Mouse (Mus musculus): Measurements from ENCODE around the gene Mcrip1.
"Not testable (repeated sequence)": the region's sequence is repeated elsewhere in the genome, so short reads cannot be mapped to it uniquely, and the experiment has no call there.

The Mcrip1 gene

GRCm38 (mm10) chr11:120539285-120540014 is 10.1 kb downstream of the Mcrip1 start:
- no peak for DNase-seq

GRCm38 (mm10) chr11:120538955-120539284 is 10.6 kb downstream of the Mcrip1 start:
- no peak for DNase-seq

GRCm38 (mm10) chr11:120538485-120538884 is 11.0 kb downstream of the Mcrip1 start:
- peak; percentile 82 for DNase-seq

DNA sequence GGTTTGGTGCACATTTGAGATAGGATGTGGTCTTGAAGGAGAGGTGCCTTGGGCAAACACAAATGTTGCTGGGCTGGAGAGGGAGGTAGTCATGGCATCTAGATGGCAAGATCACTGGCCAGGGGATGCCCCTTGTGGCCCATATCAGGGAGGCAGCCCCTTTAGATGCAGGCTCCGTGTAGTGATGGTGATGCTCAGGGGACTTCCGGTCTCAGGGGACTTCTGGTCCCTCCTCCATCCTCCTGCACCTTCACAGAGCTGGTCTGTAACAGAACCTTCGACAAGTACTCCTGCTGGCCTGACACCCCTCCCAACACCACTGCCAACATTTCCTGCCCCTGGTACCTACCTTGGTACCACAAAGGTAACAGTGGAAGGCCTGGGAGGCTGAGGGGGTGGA is 13.7 kb downstream of the Mcrip1 start:
- no peak for DNase-seq

DNA sequence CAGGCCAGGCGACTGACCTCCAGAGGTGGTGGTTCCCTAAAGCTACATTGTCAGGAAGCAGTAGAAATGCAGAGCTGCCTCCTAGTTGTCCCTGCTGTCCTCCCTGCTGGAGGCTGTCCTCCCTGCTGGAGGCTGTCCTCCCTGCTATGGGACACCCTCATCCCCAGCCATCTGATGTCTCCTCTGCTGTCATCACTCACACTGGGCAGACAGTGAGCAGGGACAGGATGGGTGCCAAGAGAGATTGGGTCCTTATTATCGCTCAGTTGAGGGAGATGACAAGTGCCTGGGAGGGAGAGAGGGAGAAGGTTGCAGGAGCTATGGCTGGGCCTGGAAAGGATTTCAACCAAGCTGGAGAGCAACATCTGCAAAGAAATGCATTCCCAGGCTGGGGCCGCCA is 14.4 kb downstream of the Mcrip1 start:
- no peak for DNase-seq

DNA sequence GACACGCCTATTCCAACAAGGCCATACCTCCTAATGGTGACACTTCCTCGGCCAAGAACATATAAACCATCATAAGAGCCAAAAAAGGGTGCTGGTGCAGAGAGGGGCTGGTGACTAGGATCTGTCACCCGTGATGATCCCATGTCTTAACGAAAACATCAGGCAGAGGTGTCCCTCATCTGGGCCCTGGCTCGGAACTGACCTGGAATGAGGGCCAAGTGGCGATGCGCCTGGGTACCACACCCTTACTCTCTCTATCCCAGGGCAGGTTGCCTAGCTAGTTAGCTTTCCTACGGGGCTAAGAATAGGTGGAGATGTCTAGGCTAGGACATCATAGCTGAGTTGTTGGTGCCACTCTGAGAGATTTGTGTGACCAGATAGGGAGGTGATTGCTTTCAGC is 15.4 kb downstream of the Mcrip1 start:
- no peak for DNase-seq

DNA sequence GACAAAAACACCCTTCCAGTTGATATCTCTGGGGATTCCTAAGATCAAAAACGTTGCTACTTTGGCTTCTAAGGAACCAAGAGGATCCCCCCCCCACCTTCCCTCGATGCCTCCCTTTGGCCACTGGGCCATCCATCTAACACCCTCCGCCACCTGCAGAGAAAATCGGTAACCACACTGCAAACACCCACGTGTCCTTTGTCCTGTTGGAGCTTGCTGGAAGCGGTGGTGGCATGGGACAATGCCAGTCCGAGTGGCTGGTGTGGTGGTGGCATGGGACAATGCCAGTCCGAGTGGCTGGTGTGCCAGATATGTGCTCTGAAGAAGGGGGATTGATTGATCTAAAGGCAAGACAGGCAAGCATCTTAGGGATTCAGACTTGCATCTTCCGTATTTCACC is 17.9 kb downstream of the Mcrip1 start:
- no peak for DNase-seq

GRCm38 (mm10) chr11:120530085-120530964 is 19.2 kb downstream of the Mcrip1 start, which contains the start of gene Gcgr:
Gene Gcgr, plus strand, starts transcription at chr11:120530699.
- no peak for DNase-seq

GRCm38 (mm10) chr11:120528903-120529302 is 20.6 kb downstream of the Mcrip1 start:
- DNase-seq: no peak

DNA sequence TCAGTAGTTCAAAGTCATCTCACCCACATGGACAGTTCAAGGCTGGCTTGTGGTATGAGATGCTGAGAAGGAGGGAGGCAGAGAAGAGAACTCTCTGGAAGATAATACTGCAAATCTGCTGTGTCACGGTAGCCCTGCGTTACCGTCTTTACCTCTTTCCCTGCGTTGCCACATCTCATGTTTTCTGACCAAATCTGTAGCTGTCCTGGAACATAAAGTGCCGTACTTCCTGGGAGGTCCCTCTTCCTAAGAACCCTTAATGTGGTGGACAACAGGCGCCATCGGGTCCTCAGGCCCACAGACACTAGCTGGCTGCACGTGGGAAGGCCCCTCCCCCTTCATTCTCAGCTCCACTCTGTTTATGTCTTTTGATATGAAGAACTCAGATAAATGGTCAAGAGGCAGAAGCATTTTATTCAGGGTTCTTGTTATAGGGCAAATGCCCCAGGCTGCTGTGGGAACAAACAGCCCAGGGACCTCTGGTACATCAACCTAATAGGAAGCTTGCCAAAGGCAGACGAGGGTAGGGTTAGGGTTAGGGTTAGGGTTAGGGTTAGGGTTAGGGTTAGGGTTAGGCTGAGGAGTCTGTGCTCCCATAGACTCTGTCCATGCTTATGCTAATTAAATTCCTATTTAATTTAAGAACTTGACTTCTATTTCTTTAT is 21.7 kb downstream of the Mcrip1 start:
- DNase-seq: no peak

DNA sequence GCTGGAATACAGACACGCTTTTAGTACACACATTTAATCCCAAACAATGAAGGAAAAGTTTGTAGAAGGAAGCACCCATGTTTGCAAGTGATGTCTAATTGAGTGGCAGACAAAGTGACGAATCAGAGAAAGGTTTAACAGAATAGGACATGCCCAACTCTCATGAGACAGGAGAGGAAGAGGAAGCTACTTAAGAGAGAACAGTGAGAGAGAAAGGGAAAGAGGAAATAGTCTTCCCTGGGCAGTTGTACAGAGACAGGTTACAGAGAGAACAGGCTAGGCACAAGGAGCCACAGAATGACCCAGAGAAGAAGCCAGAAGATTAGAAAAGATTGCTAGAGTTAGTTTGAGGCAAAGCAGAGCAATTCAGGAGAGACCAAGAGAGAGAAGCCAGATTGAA is 23.6 kb downstream of the Mcrip1 start:
- DNase-seq: no peak

GRCm38 (mm10) chr11:120522581-120522980 is 26.9 kb downstream of the Mcrip1 start:
- no peak for DNase-seq

DNA sequence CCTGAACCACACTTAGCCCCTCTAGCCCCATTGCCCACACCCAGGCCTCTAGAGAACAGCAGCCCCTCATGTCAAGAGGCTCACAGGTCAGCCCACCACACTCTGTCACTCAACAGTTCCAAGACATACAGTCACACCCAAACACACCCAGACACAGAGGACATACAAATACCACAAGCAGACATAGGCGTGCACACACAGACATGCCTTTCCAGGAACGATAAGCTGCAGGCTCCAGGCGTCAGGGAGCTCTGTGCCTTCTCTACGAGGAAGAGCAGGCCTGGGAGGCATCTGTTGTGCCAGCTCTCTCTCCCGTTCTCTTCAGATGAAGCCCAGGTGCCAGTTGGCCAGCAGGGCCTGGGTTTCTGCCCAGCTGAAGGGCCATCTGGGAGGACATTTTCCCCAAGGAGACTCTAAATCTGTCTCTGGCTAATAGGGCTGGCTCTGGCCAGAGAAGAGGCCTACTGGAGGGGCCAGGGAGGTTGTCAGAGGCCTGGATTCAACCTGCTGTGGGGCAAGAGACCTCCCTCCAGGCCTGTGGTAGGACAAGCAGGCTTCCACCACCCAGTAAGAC is 28.5 kb downstream of the Mcrip1 start:
- peak; percentile 83 for DNase-seq

DNA sequence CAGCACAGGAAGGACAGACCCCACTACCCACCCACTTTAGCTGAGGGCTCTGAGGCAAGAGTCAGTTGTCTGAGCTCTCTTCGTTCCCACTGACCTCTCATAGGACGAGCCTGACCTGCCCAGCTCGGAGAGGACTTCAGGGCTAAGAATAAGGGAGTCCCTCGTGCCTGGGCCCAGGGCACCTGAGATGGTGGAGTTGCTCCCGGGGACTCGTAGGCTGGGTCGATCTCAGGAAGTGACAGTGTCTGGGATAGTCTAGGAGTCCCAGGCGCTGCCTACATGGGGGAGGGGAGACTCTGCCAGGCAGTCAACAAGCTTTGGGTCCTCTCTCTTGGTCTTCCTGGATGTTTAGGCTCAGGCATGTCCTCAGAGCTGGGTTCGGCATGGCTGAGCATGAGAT is 29.0 kb downstream of the Mcrip1 start:
- DNase-seq: no peak

DNA sequence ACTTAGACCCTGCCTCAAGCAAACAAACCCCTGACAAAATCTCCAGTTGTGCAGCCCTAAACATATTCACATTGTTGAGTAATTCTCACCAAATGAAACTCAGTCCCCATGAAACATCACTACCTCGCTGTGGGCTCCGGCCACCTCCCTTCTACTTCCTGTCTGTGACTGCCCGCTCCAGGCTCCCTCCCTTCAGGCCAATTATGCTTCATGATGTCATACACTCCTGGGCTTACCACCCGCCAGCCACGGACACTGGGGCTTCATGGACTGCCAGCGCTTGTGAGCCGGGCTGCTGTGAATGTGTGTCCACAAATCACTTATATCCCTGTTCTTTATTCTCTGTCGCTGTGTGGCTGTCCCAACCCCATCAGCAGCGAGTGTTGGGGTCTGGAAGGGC is 29.8 kb downstream of the Mcrip1 start:
- DNase-seq: no peak

DNA sequence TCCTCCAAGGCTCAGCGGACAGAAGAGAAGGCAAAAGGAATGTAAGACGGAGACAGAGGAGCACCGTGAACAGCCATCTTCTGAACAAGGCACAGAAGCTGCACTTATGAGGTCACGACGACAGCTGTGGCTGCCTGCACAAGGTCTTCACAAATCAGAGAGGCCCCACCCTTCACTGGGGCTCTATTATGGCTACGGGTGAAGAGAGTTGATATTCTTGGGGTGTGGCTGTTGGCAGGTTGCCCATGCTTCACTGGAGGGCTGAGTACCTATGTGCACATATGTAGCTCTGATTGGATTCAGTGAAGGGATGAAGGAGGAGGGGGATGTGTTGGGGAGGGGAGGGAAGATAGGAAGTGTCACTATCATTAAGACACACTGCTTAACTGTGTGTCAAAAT is 31.0 kb downstream of the Mcrip1 start:
- no peak for DNase-seq

GRCm38 (mm10) chr11:120518027-120518426 is 31.5 kb downstream of the Mcrip1 start:
- no peak for DNase-seq

DNA sequence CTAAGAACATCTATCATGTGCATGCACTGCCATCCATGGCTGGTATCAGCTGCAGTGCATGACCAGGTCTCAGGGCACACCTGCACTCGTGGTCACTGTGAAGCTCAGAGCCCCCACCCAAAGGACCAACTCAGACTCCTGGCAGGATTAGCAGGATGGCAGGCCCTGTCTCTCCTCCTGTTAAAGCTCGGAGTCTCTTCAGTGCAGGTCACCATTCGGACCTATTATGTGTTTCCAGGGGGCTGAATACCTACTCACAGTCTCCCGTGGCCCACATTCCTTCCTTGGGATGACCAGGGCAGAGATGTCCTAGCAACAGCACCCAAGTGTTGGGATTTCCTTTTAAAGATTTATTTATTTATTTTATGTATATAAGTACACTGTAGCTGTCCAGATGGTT is 32.4 kb downstream of the Mcrip1 start:
- no peak for DNase-seq

DNA sequence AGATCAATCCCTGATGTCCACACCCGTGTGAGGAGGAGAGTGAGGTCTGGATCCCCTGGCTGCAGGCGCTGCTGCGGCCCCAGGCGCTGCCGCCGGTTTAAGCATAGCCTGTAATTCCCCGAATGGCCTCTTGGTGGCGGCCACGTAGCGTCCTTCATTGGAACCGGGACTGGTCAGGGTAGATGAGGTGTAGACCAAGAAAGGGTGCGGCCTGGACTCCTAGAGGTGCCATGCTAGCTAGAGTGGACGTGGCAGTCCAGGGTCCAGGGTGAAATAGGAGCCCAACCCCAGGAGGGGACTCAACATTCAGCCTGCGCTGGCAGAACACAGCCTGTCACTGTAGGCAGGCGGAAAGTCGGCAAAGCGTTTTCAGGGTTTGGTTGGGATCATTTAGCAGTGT is 33.9 kb downstream of the Mcrip1 start:
- peak; percentile 93 for DNase-seq

DNA sequence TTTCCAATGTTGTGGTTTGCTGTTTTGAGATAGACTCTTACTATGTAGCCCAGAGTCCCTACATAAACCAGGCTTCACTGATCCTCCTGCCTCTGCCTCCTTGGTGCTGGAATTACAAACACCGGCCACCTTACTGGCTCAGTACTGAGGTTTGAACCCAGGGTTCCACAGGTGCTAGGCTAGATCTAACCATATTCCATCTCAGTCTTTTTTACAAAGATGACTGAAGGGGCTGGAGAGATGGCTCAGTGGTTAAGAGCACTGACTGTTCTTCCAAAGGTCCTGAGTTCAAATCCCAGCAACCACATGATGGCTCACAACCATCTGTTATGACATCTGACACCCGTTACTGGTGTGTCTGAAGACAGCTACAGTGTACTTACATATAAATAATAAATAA is 35.3 kb downstream of the Mcrip1 start:
- not testable (repeated sequence) for DNase-seq

DNA sequence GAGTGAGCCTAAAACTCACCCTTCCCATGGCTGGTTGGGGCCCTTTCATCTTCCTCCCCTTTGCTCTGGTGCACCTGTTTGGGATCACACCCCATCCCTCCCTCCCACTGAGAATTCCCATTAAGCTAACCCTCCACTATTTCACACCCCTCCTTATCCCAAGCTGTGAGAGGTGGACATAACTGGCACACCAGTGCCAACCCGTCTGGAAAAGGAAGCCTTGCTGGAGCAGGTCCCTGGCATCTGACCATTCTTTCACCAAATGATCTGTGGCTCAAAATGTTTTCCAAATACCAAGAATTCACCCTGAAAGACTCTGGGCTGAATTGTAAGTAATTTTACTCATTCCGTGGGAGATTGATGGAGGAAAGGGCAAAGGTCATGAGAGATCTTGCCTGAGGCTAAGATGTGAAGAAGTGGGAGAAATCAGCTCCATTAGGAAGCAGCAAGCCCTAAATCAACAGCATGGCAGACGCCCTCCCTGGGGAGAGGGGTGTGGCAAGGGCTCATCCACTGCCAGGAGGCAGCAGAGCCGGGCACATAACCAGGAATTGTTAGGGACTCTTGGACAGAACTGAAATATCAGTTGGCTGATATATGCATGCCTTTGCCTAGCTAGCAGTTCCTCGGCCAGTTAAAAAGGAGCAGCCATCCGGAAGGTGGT is 36.6 kb downstream of the Mcrip1 start:
- no peak for DNase-seq

- DNase-seq: no peak
These were observed 39.0 kb downstream of the Mcrip1 start for GRCm38 (mm10) chr11:120510375-120511030.
